Mouse (Mus musculus) cerebellum, adult 18-20 months (tissue): ENCODE data around the gene Tspan10.

Experiments used
- DNase-seq, 2 experiments: peaks; one replicate each; pipeline ENCODE4 v3.0.0; 2021

Tspan10 gene

GRCm38 (mm10) chr11:120493911-120494310 is 51.5 kb downstream of the Tspan10 start:
- DNase-seq: no peak
